In the genomic region with DNA sequence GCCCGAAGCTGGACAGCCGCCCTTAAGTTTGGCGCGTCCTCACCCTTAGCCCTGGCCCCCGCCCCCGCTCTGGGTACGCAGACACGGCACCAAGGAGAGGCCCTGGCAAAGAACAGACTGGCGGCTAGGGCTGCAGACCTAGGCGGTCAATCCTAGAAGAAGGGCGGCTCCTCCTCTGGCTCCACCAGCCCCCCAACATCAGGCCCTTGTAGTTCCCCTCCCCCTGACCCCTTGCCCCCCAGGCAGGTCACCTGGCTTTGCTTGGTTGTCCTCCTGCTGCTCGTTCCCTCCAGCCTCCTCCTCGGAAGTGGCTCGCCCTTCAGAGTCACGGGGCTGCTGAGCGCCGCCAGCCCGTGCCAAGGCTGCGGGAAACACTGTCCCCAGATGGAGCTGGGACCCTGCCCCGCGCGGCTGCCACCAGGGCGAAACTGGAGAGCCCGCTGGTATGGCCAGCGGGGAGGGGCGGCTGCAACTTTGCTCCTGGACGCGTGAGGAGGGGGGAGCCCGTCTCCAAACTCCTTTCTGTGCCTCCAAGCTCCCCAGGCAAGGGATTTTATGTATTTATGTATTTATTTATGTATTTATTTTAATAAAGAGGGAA, we compare ENCODE assay signal across 8 mouse cellular contexts. TPM values are rescaled to one million over a fixed set of nuclear protein-coding genes. Genes with fewer than 3 reads are reported as not detected.
DNase-seq lines count a peak whose midpoint lies in the region; ATAC-seq and TF ChIP-seq lines count a peak whose summit lies in the region.

No protein-coding gene starts in this region.

- WGBS in heart, embryonic 12.5 days, result 18% methylated on average over 28 of the region's 29 CpGs
- 16% methylated on average over 29 of the region's 29 CpGs for WGBS in kidney, embryonic 15.5 days

- H3K4me3 ChIP-seq in layer of hippocampus, adult 2 months, result peak overlapping the region; percentile 62
- H3K4me3 ChIP-seq in heart, embryonic 12.5 days, result peak overlapping the region; percentile 59
- peak overlapping the region; percentile 45 for H3K4me3 ChIP-seq in kidney, embryonic 15.5 days (replicated peaks)

- no peak for TF ChIP-seq CTCF in layer of hippocampus, adult 2 months (conservative IDR thresholded peaks at IDR 0.05)

- 0 out of 2 replicates have a peak, but pooled peaks cover 5% of the 10 kb centered on the region for H3K4me1 ChIP-seq in heart, embryonic 12.5 days (replicated peaks)
- H3K4me1 ChIP-seq in kidney, embryonic 15.5 days, result no peaks in the 10 kb centered on the region

- no peaks in the 10 kb centered on the region for H3K27me3 ChIP-seq in heart, embryonic 12.5 days (replicated peaks)
- peaks cover 10% of the 10 kb centered on the region for H3K27me3 ChIP-seq in kidney, embryonic 15.5 days

- H3K9ac ChIP-seq in heart, embryonic 12.5 days, result peak overlapping the region; percentile 73
- H3K9ac ChIP-seq in kidney, embryonic 15.5 days, result 0 out of 2 replicates have a peak overlapping the region, but pooled peaks have one; percentile 15

- H3K36me3 ChIP-seq in heart, embryonic 12.5 days, result no peaks in the 10 kb centered on the region
- H3K36me3 ChIP-seq in kidney, embryonic 15.5 days, result no peaks in the 10 kb centered on the region

- peak overlapping the region; percentile 82 for H3K27ac ChIP-seq in layer of hippocampus, adult 2 months
- H3K27ac ChIP-seq in heart, embryonic 12.5 days (ENCODE audit: poor library complexity, severe bottlenecking), result peak overlapping the region; percentile 78
- H3K27ac ChIP-seq in kidney, embryonic 15.5 days, result no peak overlapping the region

- peak; percentile 67; the same call in 1 of the 2 replicates for ATAC-seq in heart, embryonic 12.5 days (ENCODE audit: insufficient number of reproducible peaks, low FRiP score)
- ATAC-seq in kidney, embryonic 15.5 days (replicated peaks; ENCODE audit: low FRiP score), result peak; percentile 89

- no peak for DNase-seq in layer of hippocampus, adult 2 months (ENCODE audit: low spot score in 2 of 2)
- no peak for DNase-seq in layer of hippocampus, postnatal 36 days
- peak; percentile 20 for DNase-seq in embryo, embryonic 9.5 days (ENCODE audit: extremely low spot score)
- peak; percentile 28 for DNase-seq in lung, postnatal 25 days (ENCODE audit: low spot score)
- DNase-seq in skeletal muscle tissue, adult 2 months (ENCODE audit: low read depth, low spot score), result peak; percentile 59
- no peak for DNase-seq in left cerebral cortex, adult 8-10 months (ENCODE audit: low spot score in 2 of 2)

- H3K9me3 ChIP-seq in heart, embryonic 12.5 days (replicated peaks), result no peaks in the 10 kb centered on the region
- no peaks in the 10 kb centered on the region for H3K9me3 ChIP-seq in kidney, embryonic 15.5 days (replicated peaks)

- H3K4me2 ChIP-seq in heart, embryonic 12.5 days, result peak overlapping the region; percentile 79
- H3K4me2 ChIP-seq in kidney, embryonic 15.5 days, result peak overlapping the region; percentile 78

RNA-seq across cellular contexts. Expression of a gene that starts 12.6 kb away (rescaled TPM):
- total RNA-seq in layer of hippocampus, adult 2 months (2021), result 10 to 100 TPM; 31.3 to 39.4 TPM
- 10 to 100 TPM; 37.4 to 40.6 TPM for total RNA-seq in layer of hippocampus, postnatal 36 days (2021)
- polyA plus RNA-seq in heart, embryonic 12.5 days (2016; fragmentation: Nextera tagmentation; extraction: Ambion mirVana), result 33.6 and 36.1 TPM in 2 replicates
- polyA plus RNA-seq in kidney, embryonic 15.5 days (2015; fragmentation: Nextera tagmentation; extraction: Ambion mirVana), result 3.2 and 3.9 TPM in 2 replicates
- total RNA-seq in left cerebral cortex, adult 8-10 months (2022), result 10 to 100 TPM; 12.2 to 19.1 (median 16.4) TPM

Comparison
In these comparisons a context has a peak if more than half of its experiments do, and no peak if none do; other contexts are left out.
1. DNase-seq: peak in embryo, embryonic 9.5 days (single experiment), lung, postnatal 25 days (single experiment) and skeletal muscle tissue, adult 2 months (single experiment); none in layer of hippocampus, adult 2 months (0 of 2), layer of hippocampus, postnatal 36 days (0 of 2) and left cerebral cortex, adult 8-10 months (0 of 2).
2. Peak in every context shown above with its lines, with median percentiles within 50 percentile points of each other: H3K4me3 ChIP-seq.